Mouse (Mus musculus): ENCODE measurements around the gene Ccdc27. TPM values are rescaled to one million over a fixed set of nuclear protein-coding genes. Genes with fewer than 3 reads are reported as not detected.
A peak's percentile ranks its signal among the peaks of the same experiment; 100 is the strongest.

The Ccdc27 gene
- total RNA-seq (2021): not detected in 2 replicates
- long read RNA-seq, experiment 1, partial matches to known transcripts: 0 of 1 reads
- long read RNA-seq, experiment 1, other reads (novel, unspliced or antisense): 1 of 1 reads
- long read RNA-seq, experiment 2: 0 reads

DNA sequence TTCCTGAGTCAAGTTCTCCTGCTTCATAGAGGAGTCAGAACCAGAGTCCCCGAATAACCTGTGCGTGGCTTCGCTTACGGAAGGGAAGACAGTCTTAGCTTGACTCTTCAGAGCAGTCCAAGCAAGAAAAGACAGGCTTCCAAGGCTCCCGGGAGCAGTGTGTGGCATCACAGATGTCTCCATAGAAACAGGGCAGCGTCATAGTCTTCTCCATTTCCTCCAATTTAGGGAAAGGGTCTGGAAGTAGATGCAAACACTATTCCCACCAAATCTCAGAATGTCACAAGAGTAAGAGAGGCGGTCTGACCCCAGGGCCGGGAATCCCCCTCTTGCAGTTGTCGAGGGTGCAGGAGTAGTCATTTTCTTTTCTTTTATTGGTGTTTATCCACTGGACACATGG is at the start of gene Ccdc27:
TSS of gene Ccdc27 (minus strand) at position 101 of the 400 bp plus-strand sequence.
- no peak for DNase-seq

GRCm38 (mm10) chr4:154091356-154091755 is 48.9 kb upstream of the Ccdc27 start:
- DNase-seq: no peak

DNA sequence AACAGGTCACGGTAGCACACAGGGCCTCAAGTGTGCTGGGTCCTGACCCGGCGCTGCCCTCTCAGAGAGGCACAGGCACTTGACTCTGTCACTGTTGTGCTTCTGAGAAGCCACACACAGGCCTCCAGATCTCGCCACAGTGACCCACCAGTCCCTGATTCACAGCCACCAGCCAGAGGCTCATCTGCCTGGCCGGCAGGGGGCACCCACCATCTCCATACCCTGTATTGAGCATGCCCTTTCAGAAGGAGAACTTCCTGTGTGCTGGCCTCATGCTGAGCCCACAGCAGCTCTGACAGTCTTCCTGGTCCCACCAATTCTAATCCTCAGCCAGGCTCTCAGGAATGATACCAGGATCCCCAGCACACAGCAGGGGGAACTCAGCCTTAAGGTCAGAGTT is 46.7 kb upstream of the Ccdc27 start:
- DNase-seq: no peak

GRCm38 (mm10) chr4:154086436-154086835 is 44.0 kb upstream of the Ccdc27 start:
- DNase-seq: no peak

DNA sequence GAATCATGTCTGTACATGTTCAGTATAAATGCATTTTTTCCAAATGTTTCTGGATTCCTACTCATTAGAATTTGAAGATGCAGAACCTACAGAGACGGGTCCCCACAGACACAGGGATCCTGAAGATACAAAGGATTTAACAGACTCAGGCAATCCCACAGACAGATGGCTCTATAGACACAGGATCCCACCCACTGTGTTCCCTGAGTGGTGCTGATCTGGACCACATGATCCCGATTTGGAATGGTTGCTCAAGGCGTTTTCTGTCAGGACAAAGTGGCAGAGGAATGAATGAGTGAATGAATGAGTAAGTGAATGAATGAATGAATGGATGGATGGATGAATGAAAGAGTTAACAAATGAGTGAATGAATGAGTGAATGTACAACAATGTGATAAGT is 43.4 kb upstream of the Ccdc27 start:
- no peak for DNase-seq

DNA sequence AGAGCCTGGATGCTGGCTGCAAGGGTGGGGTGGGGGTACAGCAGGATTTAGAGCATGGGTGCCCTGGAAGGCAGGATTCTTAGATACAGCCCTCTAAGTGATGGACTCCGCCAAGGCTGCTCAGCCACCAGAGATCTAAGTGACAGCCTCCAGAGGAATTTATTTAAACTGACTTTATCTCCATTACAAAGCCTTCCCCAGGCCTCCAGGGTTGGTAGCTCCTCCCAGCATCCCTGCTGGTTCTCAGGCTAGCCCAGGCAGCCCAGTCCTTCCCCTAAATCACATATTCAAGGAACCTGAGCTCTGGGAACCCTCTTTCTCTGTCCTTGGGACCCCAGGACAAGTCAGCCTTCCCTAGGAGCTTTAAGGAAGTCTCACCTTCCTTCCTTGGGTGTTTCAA is 39.5 kb upstream of the Ccdc27 start:
- DNase-seq: no peak

DNA sequence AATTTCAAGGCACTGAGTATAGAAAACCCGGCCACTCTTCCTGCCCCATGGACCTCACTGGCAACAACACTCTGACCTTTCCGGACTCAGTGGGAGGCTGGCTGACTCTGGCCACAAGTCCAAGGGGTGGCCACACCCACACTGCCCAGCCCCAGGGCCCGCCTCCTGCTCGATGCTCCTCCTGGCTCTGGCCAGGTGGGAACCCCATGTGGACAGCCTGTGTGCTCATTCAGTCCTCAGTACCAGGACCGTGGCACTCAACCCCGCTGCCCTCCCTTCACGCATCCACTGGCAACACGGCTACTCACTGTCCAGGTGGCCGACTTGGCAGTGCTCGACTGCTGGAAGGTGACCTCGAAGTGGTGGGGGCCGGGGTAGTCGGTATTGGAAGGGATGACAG is 38.5 kb upstream of the Ccdc27 start:
- no peak for DNase-seq

- DNase-seq: no peak
Observed at GRCm38 (mm10) chr4:154080211-154080610, 37.7 kb upstream of the Ccdc27 start.

DNA sequence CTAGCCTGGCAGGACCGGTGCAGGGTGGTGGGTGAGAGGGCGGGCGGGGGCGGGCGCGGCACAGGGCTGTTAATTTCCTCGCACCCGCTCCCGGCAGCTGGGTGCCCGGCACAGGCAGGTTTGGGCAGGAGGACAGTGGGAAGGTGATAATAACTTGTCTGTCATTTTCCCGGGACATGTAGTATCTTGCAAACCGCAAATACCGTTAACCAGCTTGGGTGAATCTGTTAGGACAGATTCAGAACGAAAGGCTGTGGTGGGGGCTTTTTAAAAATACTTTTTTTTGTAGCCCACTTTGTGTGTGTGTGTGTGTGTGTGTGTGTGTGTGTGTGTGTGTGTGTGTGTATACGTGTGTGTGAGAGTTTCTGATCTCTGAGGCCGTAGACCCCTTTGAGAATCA is 29.5 kb upstream of the Ccdc27 start:
- no peak for DNase-seq

- DNase-seq: no peak
Observed at GRCm38 (mm10) chr4:154071521-154071920, 29.0 kb upstream of the Ccdc27 start.

- DNase-seq: peak; percentile 77
Observed at GRCm38 (mm10) chr4:154070896-154071295, 28.4 kb upstream of the Ccdc27 start.

DNA sequence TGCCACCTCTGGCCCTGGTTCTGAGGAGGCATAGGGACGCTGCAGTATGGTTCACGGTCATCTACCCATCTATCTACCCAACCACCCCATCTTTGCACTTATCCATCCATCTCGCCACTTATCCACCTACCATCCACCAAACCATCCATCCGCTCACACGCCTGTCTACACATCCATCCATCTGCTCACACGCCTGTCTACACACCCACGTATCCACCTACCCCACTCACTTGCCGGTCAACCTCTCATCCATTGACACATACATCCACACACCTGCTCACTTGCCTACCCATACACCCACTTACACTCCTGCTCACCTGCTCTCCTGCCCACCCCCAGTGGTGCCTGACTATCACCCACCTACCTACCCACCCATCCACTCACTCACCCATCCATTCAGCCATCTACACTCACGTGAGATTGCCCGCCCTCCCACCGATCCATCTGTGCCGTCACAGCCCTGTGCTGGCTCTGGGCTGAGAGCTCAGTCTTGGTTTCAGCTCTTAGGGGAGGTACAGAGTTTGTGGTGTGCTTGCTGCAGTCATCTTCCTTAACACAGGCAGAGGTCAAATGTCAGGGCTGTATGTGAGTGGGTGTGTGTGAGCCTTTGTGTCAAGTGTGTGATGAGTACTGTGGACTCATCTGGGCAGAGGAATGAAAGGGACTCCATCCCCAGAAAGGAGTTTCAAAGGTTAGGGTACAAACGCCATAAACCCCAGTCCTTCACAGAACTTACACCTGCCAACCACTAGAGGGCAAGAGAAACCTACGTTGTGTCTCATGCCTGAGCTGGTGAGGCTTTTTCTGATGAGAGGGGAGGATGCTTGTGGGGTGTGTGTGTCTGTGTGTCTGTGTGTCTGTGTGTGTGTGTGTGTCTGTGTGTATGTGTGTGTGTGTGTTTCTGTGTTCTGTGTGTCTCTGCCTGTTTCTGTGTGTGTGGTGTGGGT is 22.6 kb upstream of the Ccdc27 start:
- DNase-seq: peak; percentile 40

GRCm38 (mm10) chr4:154057696-154058095 is 15.2 kb upstream of the Ccdc27 start:
- DNase-seq: no peak

DNA sequence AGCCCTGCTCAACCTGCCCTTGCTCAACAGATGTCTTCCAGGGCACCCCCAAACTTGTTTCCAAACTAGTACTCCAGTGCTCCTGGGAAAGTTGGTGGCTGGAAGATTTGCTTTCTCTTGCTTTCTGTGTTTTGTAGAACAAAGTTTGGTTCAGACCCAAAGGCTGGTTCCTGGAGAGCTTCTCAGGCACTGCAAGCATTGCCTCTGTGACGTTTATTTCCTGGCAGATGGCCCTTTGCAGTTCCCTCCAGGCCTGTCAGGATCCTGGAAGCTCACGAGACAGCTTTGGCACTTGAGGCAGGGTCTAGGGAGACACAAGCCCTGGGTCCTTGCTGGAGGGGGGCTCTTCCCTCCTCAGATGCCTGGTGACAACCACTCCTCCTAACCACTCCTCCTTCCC is 14.2 kb upstream of the Ccdc27 start:
- peak; percentile 24 for DNase-seq

GRCm38 (mm10) chr4:154056046-154056445 is 13.6 kb upstream of the Ccdc27 start:
- no peak for DNase-seq

GRCm38 (mm10) chr4:154055482-154055881 is 13.0 kb upstream of the Ccdc27 start:
- DNase-seq: no peak

- no peak for DNase-seq
Observed at GRCm38 (mm10) chr4:154053065-154053464, 10.6 kb upstream of the Ccdc27 start.

DNA sequence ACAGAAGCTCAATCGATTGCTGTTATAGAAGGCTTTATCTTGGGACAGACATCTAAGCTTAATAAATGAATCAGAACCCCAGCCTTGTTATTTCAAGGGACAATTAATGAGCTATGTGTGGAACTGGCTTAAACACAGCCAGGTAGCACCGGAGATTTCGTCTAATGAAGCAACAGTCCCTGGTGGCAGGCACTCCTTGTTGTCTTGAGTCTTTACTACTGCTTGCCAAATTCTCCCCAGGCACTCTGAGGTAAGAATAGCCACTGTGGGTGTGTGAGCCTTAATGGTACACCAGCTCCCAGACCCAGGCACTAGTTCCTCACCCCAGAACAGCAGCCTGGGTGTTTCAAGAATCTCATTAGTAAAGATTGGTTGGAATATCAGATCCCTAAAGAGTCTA is 8.9 kb upstream of the Ccdc27 start:
- DNase-seq: no peak

DNA sequence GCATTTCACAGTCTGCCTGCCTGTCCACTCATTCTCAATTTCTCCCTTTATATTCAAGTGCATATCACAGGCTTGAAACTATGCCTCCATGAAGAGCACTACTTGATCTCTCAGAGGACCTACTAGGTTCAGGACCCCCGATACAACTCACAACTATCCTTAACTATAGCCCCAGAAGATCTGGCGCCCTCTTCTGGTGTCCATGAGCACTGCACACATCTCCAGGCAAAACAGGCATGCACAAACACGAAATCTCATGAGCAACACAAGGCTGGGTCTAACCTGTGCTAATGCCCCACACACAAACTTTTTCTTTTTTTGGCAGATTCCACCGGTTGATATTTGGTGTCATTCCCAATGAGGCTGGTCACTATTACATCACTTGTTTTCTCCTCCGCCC is 3.4 kb upstream of the Ccdc27 start:
- DNase-seq: no peak

GRCm38 (mm10) chr4:154037123-154037522 is 5.4 kb downstream of the Ccdc27 start:
- DNase-seq: no peak

DNA sequence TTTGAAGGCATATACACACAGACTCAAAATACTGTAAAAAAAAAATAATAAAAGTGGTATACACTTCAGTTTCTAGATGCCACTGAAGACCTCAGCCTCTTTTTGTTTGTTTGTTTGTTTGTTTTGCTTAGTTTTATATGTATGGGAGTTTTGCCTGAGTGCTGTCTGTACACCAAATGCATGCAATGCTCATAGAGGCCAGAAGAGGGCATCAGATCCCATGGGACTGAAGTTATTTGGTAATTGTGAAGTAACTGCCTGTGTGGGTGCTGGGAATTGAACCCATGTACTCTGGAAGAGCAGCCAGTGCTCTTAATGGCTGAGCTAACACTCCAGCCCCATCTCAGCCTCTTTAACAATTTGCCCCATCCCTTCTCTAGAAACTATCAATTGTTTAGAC is 13.8 kb downstream of the Ccdc27 start:
- DNase-seq: peak; percentile 24

DNA sequence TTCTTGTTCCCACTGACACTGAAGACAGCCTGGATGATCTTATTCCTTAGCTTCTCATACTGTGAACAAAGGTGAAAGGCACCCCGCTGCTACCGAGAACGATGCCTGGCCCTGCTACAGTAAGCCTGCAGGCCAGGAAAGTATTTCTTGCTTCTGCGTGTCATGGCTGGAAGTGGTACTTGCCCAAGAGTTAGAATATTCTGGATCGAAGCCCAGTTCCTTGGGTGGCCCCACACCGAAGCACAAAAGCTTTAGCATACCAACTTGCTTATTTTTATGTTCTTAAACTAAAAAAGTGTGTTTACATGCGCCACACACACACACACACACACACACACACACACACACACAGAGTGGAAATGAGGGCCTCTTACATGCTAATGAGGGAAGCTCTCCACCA is 14.4 kb downstream of the Ccdc27 start:
- DNase-seq: no peak

- DNase-seq: no peak
Observed at GRCm38 (mm10) chr4:154026441-154026761, 16.1 kb downstream of the Ccdc27 start.
